Mouse (Mus musculus): ENCODE measurements at regions not wholly inside any gene's neighbourhood (a gene's known extent, or its start where the extent isn't known, plus 50 kb on each side); places are given as distances from the start of the nearest gene placed in this dataset.

DNA sequence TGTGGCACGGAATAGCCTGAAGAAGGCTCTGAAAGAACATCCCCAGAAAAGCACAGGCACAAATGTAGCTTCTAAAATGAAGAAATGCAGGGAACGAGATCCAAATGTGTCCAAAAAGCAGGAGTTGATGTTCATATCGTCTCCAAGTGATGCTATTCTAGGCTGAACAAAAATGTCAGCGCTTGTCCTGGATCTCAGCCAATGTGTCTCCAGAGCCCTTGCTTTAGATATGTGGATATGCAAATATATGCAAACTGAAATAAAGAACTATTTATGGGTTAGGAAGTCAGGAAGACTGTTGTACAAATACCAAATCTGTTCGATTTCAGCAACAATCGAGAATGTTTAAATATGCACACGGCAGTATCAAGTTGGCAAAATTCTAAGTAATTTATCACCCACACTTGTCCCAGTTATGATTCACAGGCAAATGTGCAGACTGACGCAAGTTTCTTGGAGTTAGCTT lies 320.4 kb downstream of the Synb start:
- no peak for DNase-seq

- peak; percentile 54 for DNase-seq
Measured at GRCm38 (mm10) chr14:68966758-68967157, 327.3 kb downstream of the Synb start.

DNA sequence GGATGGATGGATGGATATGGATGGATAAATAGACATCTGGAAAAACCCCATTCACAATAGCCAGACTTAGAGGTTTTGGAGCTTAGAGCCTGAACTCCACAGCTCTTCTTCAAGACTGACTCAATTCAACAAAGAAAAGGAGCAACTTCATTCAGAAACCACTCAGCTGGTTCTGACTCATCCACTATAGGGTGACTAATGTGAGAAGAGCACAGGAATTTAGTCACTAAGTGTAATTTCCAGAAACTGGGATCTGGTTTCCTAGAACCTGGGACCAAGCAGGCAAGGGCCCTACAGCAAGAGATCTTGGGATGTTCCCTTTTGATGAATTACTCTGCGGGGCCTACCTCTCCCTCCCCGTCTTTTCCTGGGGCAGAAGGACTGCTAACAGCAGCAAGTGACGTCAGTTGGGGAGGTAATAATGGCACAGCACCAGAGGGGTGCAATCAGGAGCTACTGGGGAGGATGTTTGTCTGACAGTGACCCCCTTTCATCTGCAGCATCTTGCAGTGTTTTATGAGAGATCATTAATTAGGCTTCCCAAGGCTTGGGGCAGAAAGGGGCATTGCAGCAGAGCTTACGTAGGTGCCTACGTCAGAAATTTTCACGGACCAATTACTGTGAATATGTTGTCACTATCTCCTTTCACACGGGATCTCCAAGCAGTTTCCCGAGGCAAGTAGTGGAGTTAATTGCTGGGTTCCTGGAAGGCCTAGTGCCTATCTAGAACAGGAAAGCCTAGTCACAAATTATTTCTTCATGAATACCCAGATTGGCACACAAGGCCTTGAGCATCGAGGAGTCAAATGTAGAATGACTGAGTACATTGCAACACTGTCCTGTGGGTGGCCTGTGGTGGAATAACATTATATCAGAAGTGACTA lies 339.3 kb downstream of the Synb start:
- DNase-seq, result no peak

DNA sequence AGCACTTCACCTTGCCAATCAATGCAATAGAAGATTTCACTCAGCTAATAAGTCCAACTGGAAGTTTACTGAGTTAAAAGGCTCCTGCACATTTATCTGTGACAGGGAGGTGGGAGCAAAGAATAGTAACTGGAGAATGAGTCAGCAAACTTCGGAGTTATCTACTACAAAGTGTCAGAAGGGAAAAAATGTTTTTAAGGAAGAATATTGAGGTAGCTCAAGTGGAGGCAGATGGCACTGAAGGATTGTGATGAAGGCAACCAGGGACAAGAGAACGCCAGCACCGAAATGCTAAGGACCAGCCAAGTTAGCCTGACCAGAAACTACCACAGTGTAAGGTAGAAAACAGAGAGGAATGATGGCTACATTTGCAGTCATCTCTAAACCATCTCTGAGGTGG lies 348.2 kb downstream of the Synb start:
- no peak for DNase-seq

DNA sequence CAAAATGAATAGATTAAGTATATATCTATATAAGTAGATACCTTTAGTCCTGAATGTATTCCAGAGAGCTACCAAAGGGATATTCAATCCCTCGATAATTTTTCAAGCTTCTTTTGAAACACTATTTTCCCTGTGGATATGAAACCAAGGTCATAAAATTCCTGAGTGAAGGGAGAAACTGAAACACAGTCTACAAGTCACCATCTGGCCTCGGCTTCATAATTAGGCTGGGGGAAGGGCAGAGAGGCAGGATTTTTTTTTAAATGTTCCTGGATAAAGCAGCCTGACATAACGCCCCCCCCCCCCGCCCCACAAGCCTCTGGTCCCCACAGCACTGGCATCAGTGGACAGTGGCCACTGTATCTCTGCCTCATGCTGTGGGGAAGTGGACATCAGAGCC lies 348.7 kb downstream of the Synb start:
- DNase-seq, result no peak

DNA sequence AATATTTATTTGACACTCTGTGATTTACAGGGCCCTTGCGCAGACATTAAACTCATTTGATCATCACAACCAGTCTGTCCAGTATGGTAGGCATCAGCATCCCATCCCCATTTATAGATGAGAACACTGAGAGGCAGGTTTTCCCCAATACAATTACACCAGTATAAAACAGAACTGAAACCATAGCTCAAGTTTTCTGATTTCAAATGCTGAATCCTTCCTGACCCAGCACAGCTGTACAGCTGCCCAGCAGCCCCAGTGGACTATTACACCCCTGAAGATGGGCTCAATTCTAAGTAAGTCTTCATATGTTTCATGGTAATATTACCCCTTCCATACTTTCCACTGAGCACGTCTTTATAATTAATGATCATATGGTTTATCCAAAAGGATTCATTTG lies 352.3 kb downstream of the Synb start:
- DNase-seq, result no peak

- no peak for DNase-seq
Measured at GRCm38 (mm10) chr14:68941132-68941690, 352.9 kb downstream of the Synb start.

- DNase-seq, result no peak
Measured at GRCm38 (mm10) chr14:68935303-68935662, 358.8 kb downstream of the Synb start.

- no peak for DNase-seq
Measured at GRCm38 (mm10) chr14:68934611-68935302, 359.3 kb downstream of the Synb start.

GRCm38 (mm10) chr14:68927814-68928213 lies 366.3 kb downstream of the Synb start:
- peak; percentile 33 for DNase-seq

GRCm38 (mm10) chr14:68923054-68923453 lies 371.0 kb downstream of the Synb start:
- no peak for DNase-seq

DNA sequence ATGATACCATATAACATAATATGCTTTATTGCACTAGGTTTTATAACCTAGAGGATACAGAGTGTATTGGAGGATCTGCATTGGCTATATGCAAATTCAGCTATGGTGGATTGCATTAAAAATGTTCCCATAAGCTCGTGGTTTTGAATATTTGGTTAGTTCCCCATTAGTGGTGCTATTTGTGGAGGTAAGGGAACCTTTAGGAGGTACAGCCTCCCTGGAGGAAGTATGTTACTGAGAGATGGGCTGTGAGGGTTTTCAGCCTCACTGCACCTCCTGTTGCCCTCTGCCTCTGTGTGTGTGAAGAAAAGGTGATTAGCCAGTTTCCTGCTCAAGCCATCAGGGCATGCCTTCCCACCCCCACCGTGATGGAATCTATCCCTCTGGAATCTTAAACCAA lies 372.1 kb downstream of the Synb start:
- no peak for DNase-seq

DNA sequence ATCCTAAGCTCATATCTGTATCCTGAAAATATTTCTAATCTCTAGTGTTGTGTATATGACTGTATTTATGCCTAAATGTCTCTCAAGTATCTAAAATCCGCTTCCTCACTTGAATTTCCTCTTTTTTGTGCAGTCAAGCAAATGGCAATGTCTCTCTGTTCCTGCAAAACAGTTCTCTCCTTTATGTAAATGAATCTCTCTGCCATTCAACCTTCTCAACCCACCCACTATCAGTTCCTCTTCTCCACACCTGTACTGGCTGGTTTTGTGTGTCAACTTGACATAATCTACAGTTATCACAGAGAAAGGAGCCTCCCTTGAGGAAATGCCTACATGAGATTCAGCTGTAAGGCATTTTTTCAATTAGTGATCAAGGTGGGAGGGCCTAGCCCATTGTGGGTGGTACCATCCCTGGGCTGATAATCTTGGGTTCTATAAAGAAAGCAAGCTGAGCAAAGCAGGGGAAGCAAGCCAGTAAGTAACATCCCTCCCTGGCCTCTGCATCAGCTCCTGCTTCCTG lies 375.5 kb downstream of the Synb start:
- no peak for DNase-seq

DNA sequence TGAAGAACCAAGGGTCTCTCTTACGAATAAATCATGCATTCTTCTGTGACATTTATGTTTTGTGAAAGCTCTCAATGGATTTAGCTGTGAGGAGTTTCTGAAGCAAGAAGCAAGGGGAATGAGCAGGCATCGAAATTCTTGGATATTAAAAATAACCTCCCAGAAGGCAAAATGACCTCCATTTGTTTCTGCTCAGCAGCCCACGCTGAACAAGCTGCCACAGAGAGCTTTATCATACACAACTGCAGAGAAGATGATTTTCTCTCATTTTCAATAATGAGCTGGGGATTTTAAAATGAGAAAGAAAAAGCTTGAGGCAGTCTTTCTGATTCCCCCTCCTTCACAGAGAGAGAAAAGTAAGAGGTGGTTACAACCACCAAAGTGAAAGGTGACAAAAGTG lies 394.2 kb downstream of the Synb start:
- no peak for DNase-seq

DNA sequence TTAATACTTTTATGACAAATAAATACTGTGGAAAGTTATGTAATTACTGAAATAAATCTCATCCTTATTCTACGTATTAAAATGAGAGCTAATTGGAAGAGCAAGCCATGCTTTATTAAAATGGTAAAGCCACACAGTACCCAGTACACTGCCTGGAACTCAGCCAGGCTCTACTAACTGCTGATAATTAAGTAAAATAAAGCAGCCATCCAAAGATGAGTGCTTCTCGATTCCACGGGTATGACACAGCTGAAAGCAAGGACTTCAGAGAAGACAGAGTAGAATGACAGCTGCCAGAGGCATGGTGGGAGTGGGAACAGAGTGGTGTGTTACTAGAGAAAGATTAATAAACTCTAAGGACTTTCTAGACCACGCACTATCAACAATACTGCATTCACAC lies 416.9 kb downstream of the Synb start:
- DNase-seq, result no peak

- no peak for DNase-seq
Measured at GRCm38 (mm10) chr14:68861071-68861470, 433.0 kb downstream of the Synb start.

DNA sequence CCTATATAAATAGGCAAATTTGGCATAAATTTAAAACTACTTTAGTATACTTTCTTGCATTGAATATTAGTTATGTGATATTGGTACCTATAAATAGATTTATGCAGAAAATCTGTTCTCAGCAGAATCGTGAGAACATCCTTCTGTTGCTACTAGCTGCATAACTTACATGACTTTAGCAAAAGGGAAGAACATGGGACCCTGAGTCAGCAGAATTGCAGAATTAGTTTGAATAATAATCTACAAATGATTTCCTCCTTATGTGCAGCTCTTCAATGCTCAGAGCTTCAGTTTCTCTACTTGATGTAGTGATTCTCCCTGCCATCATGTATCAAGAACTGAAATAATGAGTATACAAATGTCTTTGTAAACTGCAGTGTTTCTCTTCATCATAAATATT lies 436.2 kb downstream of the Synb start:
- DNase-seq, result no peak

DNA sequence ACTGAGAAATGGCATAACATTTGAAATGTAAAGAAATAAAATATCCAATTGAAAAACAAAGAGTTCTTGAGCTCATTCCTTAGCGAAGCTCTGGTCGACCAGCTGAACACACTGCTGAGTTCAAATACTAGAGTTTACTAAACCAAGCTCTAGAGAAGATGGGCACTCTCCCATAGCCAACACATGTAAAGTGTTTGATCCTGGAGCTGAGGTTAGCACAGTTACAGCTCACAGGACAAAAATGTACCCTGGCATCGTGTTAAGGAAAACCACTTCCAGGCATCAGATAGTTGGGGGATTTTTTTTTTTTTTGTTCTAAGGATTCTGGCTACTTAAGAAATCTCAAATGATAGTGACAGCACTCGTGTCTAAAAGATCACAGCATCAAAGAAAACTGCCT lies 445.6 kb downstream of the Synb start:
- no peak for DNase-seq

- no peak for DNase-seq
Measured at GRCm38 (mm10) chr14:68847609-68848008, 446.5 kb downstream of the Synb start.

- no peak for DNase-seq
Measured at GRCm38 (mm10) chr14:68820241-68820640, 473.9 kb downstream of the Synb start.

DNA sequence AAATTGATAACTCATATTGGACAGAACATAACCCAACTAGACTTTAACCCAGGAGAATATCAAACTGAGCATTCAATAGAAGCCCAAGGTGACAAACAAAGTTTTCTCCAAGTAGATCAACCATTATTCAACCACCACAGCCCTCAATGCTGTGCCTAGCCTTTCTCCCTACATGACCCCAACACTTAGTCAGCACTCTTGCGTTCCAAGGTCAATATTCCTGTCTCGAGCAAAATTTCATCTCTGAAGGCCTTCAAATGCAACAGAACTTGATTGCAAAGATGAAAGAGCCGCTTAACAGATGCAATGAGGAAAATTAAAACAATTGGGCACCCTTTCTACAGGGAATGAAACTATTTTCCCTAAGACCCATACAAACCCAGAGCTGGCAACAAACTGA lies 485.1 kb downstream of the Synb start:
- DNase-seq, result no peak

DNA sequence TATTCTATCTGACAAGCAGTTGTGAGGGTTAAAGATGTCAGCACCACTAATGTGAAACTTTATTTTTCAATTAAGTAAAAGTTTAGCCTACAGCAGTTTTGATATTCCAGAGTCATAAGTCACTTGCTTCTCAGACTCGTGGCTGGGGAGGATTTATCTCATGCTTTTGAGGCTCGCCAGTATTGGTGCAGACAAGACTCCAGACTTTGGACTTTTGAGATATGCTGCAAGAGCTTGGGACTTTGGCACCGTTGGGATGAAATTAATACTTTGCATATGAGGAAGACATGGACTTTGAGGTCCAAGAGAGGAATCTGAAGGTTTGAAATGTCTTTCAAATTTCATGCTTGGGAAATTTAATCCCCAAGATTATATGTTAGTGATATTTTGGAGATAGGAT lies 486.2 kb downstream of the Synb start:
- DNase-seq, result no peak

DNA sequence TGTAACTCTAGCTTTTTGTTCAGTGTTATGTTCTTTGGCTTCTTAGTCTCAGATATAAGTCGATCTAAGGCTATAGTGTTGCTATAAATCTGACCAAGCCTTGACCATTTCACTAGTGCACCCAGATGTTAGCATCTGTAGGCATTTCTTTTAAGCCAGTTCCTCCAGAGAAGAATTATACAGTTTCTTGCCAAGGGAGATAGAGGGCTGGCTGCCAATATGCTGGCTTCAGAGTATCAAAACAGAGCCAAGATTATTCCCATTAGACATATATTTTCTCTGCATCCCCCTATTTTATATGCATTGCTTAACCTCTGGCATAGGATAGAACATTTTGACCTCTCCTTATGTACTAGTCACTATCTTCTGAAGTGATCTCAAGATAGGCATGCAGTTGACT lies 487.5 kb downstream of the Synb start:
- no peak for DNase-seq

DNA sequence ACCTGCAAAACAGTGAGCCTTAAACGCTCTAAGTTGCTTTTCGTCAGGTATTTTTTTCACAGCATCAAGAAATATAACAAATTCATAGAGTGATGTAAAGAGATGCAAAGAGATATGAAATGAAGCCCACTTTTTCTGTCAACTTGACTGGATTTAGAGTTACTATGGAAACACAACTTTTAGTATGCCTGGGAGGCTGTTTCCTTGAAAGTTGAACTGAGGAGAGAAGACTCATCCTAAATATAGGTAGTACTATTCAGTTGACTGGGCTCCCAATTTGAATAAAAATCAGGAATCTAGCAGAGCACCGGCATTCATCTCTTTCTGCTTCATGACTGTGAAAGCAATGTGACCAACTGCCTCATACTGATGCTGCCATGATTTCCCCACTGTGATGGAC lies 509.7 kb downstream of the Synb start:
- DNase-seq, result no peak

Measured in thymus, postnatal 25 days (tissue).